Mouse (Mus musculus) left cerebral cortex, adult 18-20 months (tissue): ENCODE measurements around the gene Pax3. TPM values are rescaled to one million over a fixed set of nuclear protein-coding genes. Genes with fewer than 3 reads are reported as not detected.

Source experiments
- DNase-seq, 2 experiments: peaks; one replicate each; pipeline ENCODE4 v3.0.0; 2021 to 2022; ENCODE audit warnings: low spot score in 2 of 2, mixed read lengths in 1 of 2
- total RNA-seq, 2 experiments: library from RNA; stranded (reverse); gene quantifications; 2 replicates each; pipeline ENCODE4 v1.2.3; 2021

Pax3 gene
- total RNA-seq, 2 experiments from 2014 or later, result not detected

GRCm38 (mm10) chr1:78093619-78094018 lies 103.3 kb downstream of the Pax3 start:
- no peak for DNase-seq

- DNase-seq, result no peak
Measured at GRCm38 (mm10) chr1:78088646-78089045, 108.3 kb downstream of the Pax3 start.

DNA sequence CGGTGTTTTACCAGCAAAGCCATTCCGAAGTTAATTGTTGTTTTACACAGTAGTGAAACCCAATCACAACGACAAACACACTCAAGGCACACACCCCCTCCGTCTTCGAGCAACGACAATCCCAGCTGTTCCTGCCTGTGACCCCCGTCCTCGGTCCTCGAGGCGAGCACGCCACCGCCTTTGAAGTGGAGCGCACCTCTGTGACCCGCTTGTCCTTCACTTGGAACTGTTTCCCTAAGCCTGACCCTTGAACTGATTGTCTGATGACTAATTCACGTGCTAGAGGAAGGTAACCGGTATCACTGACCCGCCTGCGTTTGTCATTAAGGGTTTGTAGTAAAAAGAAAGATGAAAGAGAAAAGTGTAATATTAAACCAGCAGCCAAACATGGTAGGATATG lies 115.2 kb downstream of the Pax3 start:
- DNase-seq, result no peak

GRCm38 (mm10) chr1:78060850-78061249 lies 136.1 kb downstream of the Pax3 start:
- DNase-seq, result no peak

DNA sequence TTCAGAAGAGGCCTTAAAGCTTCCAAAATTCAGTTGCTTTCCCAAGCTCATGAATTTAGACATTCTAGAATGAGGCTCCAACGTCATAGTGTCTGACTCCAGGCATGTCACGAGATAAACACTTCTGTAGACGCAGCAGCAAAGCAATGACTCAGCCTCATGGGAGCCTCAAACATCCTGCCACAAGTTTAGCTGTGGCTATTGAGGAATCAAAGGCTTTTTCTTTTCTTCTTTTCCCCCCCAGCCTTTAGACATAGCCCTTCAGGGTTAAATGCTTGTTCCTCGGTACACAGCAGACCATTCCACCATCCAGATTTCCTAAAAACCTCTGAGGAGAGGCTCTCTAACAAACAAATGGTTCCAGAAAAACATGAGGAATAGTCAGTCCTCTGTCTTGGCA lies 139.0 kb downstream of the Pax3 start:
- DNase-seq, result no peak

GRCm38 (mm10) chr1:78053677-78054076 lies 143.3 kb downstream of the Pax3 start:
- no peak for DNase-seq

Other genes with a start within 250 kb of the Pax3 start
- 10 to 100 TPM; 11.1 to 15.4 TPM for gene Sgpp2, start 113.2 kb upstream of the Pax3 start, total RNA-seq